Mouse (Mus musculus): ENCODE measurements around the gene Slc6a6.

DNA sequence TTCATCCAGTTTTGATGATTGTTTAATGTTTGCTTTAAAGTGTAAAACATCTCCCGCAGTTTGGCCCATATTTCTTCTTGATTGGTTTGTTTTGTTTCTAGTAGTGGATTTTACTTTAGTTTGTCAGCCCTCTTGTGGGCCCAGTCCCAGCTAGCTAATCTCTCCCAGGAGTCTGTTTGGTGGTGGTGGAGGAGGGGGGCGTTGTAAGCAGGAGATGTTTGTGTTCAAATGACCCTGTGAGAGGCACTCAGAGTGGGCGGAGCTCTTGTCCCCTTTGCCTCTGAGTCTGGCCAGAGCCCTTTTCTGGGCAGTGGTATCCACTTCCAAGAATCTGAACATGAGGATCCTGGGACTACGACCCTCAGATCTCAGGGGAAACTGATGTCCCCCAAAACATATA, 60.0 kb downstream of the Slc6a6 start:
- TF ChIP-seq CTCF (IDR thresholded peaks at IDR 0.05; ENCODE audit: extremely low read depth, insufficient read depth, low read length) (no peak), POLR2A (IDR thresholded peaks at IDR 0.05; ENCODE audit: extremely low read depth, insufficient read depth, low read length) (no peak)

All from cortical plate, adult 2 months (tissue).